Mouse (Mus musculus) olfactory bulb, adult 2 months (tissue): ENCODE measurements around the gene Hnrnpa3.

Experiments
- CTCF ChIP-seq: fragments of 200-500 bp; IDR thresholded peaks from 2 replicates; pipeline ENCODE4 v1.5.1; 2012; ENCODE audit warnings: low read depth, mild to moderate bottlenecking, low read length, moderate library complexity; ENCODE audit not compliant: insufficient read depth
- POLR2A ChIP-seq: fragments of 200-500 bp; IDR thresholded peaks from 2 replicates; pipeline ENCODE4 v1.6.1; 2012; ENCODE audit warnings: mild to moderate bottlenecking, low read depth, low read length, moderate library complexity; ENCODE audit not compliant: insufficient read depth

DNA sequence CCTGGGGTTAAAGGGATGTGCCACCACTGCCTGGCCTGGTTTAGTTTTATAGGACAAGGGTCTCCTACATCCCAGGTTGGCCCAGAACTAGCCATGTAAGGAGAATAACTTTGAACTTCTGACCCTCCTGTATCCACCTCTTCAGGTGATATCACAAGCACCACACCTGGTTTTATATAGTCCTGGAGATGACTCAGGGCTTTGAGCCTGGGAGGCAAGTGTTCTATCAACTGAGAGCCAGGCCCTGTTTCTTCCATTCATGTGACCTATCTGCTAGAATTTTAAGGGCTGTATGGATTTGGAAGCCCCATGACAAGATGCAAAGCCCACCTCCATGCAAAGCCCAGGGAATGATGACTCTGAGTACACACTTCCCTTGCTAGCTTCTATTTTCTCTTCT, 5.9 kb upstream of the Hnrnpa3 start:
- no peak for TF ChIP-seq CTCF
- no peak for TF ChIP-seq POLR2A
